Mouse (Mus musculus) spleen, adult 2 months (tissue): ENCODE results near the gene A3galt2.

ENCODE experiments used
- CTCF ChIP-seq: fragments of 200-500 bp; IDR thresholded peaks from 2 replicates; pipeline ENCODE4 v1.5.1; 2011; ENCODE audit warnings: mild to moderate bottlenecking, inconsistent platforms; ENCODE audit not compliant: insufficient read depth, insufficient read length, insufficient replicate concordance; ENCODE audit errors: extremely low read depth
- POLR2A ChIP-seq: fragments of 200-500 bp; IDR thresholded peaks from 2 replicates; pipeline ENCODE4 v1.6.1; 2011; ENCODE audit warnings: low read depth, low read length, inconsistent platforms

DNA sequence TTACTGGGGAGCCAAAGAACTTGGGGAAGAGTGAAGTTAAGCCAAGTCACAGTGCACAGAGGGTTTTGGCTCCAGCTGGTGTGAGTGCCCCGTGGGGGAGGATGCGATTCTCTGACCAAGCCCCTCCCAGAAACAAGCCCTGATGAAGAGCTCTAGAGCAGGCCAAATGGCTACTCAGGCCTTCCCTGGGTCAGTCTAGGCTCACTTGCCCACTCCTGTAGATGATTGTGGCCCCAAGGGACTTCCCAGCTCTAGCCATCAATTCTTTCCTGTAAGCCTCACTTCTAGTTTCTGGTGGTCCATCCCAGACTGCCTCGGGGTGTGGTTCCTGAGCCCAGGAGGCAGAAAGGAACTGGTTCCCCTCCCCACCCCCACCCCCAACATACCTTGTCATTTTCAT, at the start of gene A3galt2:
- TF ChIP-seq POLR2A: no peak
- no peak for TF ChIP-seq CTCF
